In the genomic region with DNA sequence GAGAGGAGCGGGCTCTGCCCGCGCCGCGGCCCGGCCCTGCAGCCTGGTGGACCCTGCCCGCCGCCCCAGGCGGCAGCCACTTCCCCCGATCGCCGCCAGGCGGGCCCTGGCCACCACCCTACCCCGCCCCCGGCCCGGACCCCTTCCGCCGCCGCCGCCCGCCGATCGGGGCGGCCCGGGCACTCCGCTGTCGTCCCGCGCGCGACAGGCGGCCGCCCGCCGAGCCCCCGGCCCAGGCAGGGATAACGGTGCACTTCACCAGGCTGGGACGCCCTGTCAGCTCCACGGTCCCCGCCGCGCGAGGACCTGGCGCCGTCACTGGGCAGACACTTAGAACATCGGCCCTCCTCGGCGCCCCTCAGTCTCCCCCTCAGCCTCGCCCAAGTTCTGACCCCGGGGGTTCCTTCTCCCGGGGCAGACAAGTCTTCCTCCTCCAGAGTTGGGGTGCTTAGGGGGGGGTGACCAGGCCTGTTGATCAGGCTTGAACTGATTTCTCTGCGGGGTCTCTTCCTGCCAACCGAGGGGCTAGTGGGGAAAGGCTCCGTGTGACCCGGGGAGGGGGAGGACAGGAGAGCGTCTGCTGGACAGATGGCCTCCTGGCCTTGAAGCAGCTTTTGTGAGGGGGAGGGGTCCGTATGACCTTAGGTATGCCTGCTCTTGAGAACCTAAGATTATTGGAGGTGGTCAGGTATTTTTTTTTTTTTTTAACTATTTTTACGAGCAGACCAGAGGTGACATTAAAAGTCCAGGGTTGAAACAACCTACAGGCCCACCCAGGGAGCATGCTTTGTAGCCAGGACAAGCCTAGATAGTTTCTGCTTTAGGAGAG, we compare ENCODE assay signal across 8 mouse cellular contexts. TPM values are rescaled to one million over a fixed set of nuclear protein-coding genes. Genes with fewer than 3 reads are reported as not detected.
DNase-seq lines count a peak whose midpoint lies in the region; ATAC-seq and TF ChIP-seq lines count a peak whose summit lies in the region.

No protein-coding gene starts in this region.

- peaks cover 55% of the 10 kb centered on the region for H3K79me2 ChIP-seq in MEL (ENCODE audit: control insufficient read depth, insufficient read depth, low read length, poor library complexity)

- peak overlapping the region; percentile 98 for H3K9ac ChIP-seq in MEL (ENCODE audit: control insufficient read depth, low read depth, low read length, poor library complexity, severe bottlenecking)
- peak overlapping the region; percentile 96 for H3K9ac ChIP-seq in limb, embryonic 13.5 days
- peak overlapping the region; percentile 98 for H3K9ac ChIP-seq in midbrain, postnatal 0 days (replicated peaks; ENCODE audit: low read length, poor library complexity, severe bottlenecking)

- H3K36me3 ChIP-seq in kidney, adult 2 months (ENCODE audit: control insufficient read depth, insufficient read depth, low read length) = no peaks in the 10 kb centered on the region
- H3K36me3 ChIP-seq in MEL (ENCODE audit: control insufficient read depth in 1 of 2, insufficient read depth in 2 of 2, low read length in 2 of 2) = peaks cover 4 to 47% of the 10 kb centered on the region in 2 experiments
- H3K36me3 ChIP-seq in limb, embryonic 13.5 days = no peaks in the 10 kb centered on the region
- H3K36me3 ChIP-seq in midbrain, postnatal 0 days (ENCODE audit: insufficient read depth, low read length) = no peaks in the 10 kb centered on the region

- no peaks in the 10 kb centered on the region for H3K9me3 ChIP-seq in MEL (replicated peaks; ENCODE audit: insufficient read depth, low read length)
- H3K9me3 ChIP-seq in limb, embryonic 13.5 days = no peaks in the 10 kb centered on the region
- no peaks in the 10 kb centered on the region for H3K9me3 ChIP-seq in midbrain, postnatal 0 days (ENCODE audit: low read length)

- peak overlapping the region; percentile 86 for H3K4me3 ChIP-seq in kidney, adult 2 months (ENCODE audit: insufficient read depth, low read depth, low read length)
- peak overlapping the region; percentile 92 to 96 for H3K4me3 ChIP-seq in MEL (ENCODE audit: control insufficient read depth in 1 of 2, insufficient read depth in 1 of 2, low read depth in 2 of 2, low read length in 2 of 2)
- H3K4me3 ChIP-seq in limb, embryonic 13.5 days = peak overlapping the region; percentile 92
- peak overlapping the region; percentile 81 for H3K4me3 ChIP-seq in midbrain, postnatal 0 days (ENCODE audit: low read depth, low read length)

- TF ChIP-seq RAD21 in MEL (IDR thresholded peaks at IDR 0.05; ENCODE audit: low read depth, low read length) = no peak

- no peak for DNase-seq in kidney, adult 2 months
- no peak for DNase-seq in kidney, adult 9 months
- DNase-seq in MEL (ENCODE audit: low read depth, low spot score) = peak; percentile 50
- DNase-seq in embryo, embryonic 10.5 days (ENCODE audit: low spot score) = peak; percentile 80
- DNase-seq in gastrocnemius, postnatal 4 days (ENCODE audit: low spot score in 2 of 2) = peak; percentile 53 to 72
- peak; percentile 60 for DNase-seq in midbrain, postnatal 0 days (ENCODE audit: low spot score)
- DNase-seq in spleen, postnatal 36 days (ENCODE audit: low spot score in 2 of 2) = no peak

- no peaks in the 10 kb centered on the region for H3K27me3 ChIP-seq in kidney, adult 2 months (replicated peaks; ENCODE audit: control insufficient read depth, insufficient read depth, low read length)
- H3K27me3 ChIP-seq in MEL (ENCODE audit: control insufficient read depth in 1 of 2, insufficient read depth in 2 of 2, low read length in 2 of 2) = no peaks in the 10 kb centered on the region
- no peaks in the 10 kb centered on the region for H3K27me3 ChIP-seq in limb, embryonic 13.5 days
- no peaks in the 10 kb centered on the region for H3K27me3 ChIP-seq in midbrain, postnatal 0 days (ENCODE audit: insufficient read depth, low read length)

- no peak for TF ChIP-seq EP300 in MEL (IDR thresholded peaks at IDR 0.05; ENCODE audit: low read depth in 1 of 2, low read length in 2 of 2)

- TF ChIP-seq CTCF in kidney, adult 2 months (conservative IDR thresholded peaks at IDR 0.05; ENCODE audit: insufficient read depth, insufficient read length, low read depth, low read length) = no peak
- TF ChIP-seq CTCF in MEL (IDR thresholded peaks at IDR 0.05 in 2 of 3, conservative IDR thresholded peaks at IDR 0.05 in 1 of 3; ENCODE audit: control insufficient read depth in 1 of 3, insufficient read depth in 1 of 3, low read depth in 2 of 3, low read length in 3 of 3, poor library complexity in 1 of 3, severe bottlenecking in 1 of 3) = 0 out of 6 replicates have a peak, but pooled peaks of 1 of the 3 experiments have one; percentile 22
- TF ChIP-seq CTCF in midbrain, postnatal 0 days (IDR thresholded peaks at IDR 0.05) = peak; percentile 22; the same call in 1 of the 2 replicates

- peaks cover 28% of the 10 kb centered on the region for H3K4me1 ChIP-seq in kidney, adult 2 months (ENCODE audit: control insufficient read depth, insufficient read depth, low read length)
- H3K4me1 ChIP-seq in MEL (ENCODE audit: control insufficient read depth in 1 of 2, insufficient read depth in 2 of 2, low read length in 2 of 2) = peaks cover 28 to 29% of the 10 kb centered on the region in 2 experiments
- peaks cover 41% of the 10 kb centered on the region for H3K4me1 ChIP-seq in limb, embryonic 13.5 days
- H3K4me1 ChIP-seq in midbrain, postnatal 0 days (ENCODE audit: insufficient read depth, low read length) = 0 out of 2 replicates have a peak, but pooled peaks cover 15% of the 10 kb centered on the region

- H3K4me2 ChIP-seq in limb, embryonic 13.5 days (replicated peaks) = peak overlapping the region; percentile 92
- H3K4me2 ChIP-seq in midbrain, postnatal 0 days (ENCODE audit: low read depth, low read length, poor library complexity, severe bottlenecking) = peak overlapping the region; percentile 90

- H3K27ac ChIP-seq in kidney, adult 2 months (ENCODE audit: insufficient read depth, low read depth, low read length) = peak overlapping the region; percentile 85
- H3K27ac ChIP-seq in MEL (ENCODE audit: control insufficient read depth, low read depth, low read length) = peak overlapping the region; percentile 88
- H3K27ac ChIP-seq in limb, embryonic 13.5 days = peak overlapping the region; percentile 97
- H3K27ac ChIP-seq in midbrain, postnatal 0 days (ENCODE audit: low read depth, low read length) = peak overlapping the region; percentile 96

- no peak for TF ChIP-seq POLR2A in kidney, adult 2 months (IDR thresholded peaks at IDR 0.05; ENCODE audit: low read depth, low read length)
- TF ChIP-seq POLR2A in MEL (IDR thresholded peaks at IDR 0.05; ENCODE audit: control insufficient read depth in 1 of 2, insufficient read depth in 1 of 2, low read depth in 1 of 2, low read length in 2 of 2, poor library complexity in 1 of 2) = no peak

- peak; percentile 84 for ATAC-seq in limb, embryonic 13.5 days (ENCODE audit: low FRiP score, low read depth)
- peak; percentile 85 for ATAC-seq in midbrain, postnatal 0 days (ENCODE audit: low FRiP score)

- WGBS in kidney, adult 2 months = 1% methylated on average over 58 of the region's 58 CpGs
- under 1% methylated on average over 32 of the region's 58 CpGs for WGBS in limb, embryonic 13.5 days
- 2% methylated on average over 33 of the region's 58 CpGs for WGBS in midbrain, postnatal 0 days

TF ChIP-seq in MEL, 35 proteins besides CTCF, POLR2A, EP300 and RAD21:
- TF ChIP-seq MAX (IDR thresholded peaks at IDR 0.05; ENCODE audit: low read length) = no peak
- TF ChIP-seq MXI1 (IDR thresholded peaks at IDR 0.05; ENCODE audit: low read depth, low read length) = peak; percentile 42; the same call in 1 of the 2 replicates

RNA-seq across cellular contexts. Expression of gene Zfp592, which starts 0.6 kb away (rescaled TPM):
- polyA plus RNA-seq in kidney, adult 2 months (2012; rRNA removed) = 16.9 and 17.4 TPM in 2 replicates
- total RNA-seq in MEL (2012; rRNA removed) = 12.9 and 14.7 TPM in 2 replicates
- polyA plus RNA-seq in MEL (2012; ENCODE audit: insufficient read depth in 1 of 2, insufficient read length in 2 of 2, low read depth in 1 of 2, low replicate concordance in 2 of 2, missing spikeins in 1 of 2) = 10 to 100 TPM in 1 of 2 experiments, not detected in 1; 33.0 TPM
- 10 to 100 TPM; 18.4 to 20.2 TPM for total RNA-seq in gastrocnemius, postnatal 4 days (2021)
- 10.4 and 12.9 TPM in 2 replicates for polyA plus RNA-seq in limb, embryonic 13.5 days (2015; fragmentation: Nextera tagmentation; extraction: Ambion mirVana)
- total RNA-seq in midbrain, postnatal 0 days (2014; rRNA removed) = 22.4 and 25.6 TPM in 2 replicates
- 4.4 TPM in 2 replicates for polyA plus RNA-seq in midbrain, postnatal 0 days (2015; fragmentation: Nextera tagmentation; extraction: Ambion mirVana)

RNA-seq across cellular contexts. Expression of gene Sec11a, which starts 46.5 kb away (rescaled TPM):
- 64.0 and 93.1 TPM in 2 replicates for polyA plus RNA-seq in kidney, adult 2 months (2012; rRNA removed)
- total RNA-seq in MEL (2012; rRNA removed) = 132 and 144 TPM in 2 replicates
- polyA plus RNA-seq in MEL (2012; ENCODE audit: insufficient read depth in 1 of 2, insufficient read length in 2 of 2, low read depth in 1 of 2, low replicate concordance in 2 of 2, missing spikeins in 1 of 2) = 100 to 1,000 TPM in 1 of 2 experiments, not detected in 1; 114 TPM
- 10 to 100 TPM; 71.6 to 77.3 TPM for total RNA-seq in gastrocnemius, postnatal 4 days (2021)
- polyA plus RNA-seq in limb, embryonic 13.5 days (2015; fragmentation: Nextera tagmentation; extraction: Ambion mirVana) = 251 and 256 TPM in 2 replicates
- total RNA-seq in midbrain, postnatal 0 days (2014; rRNA removed) = 54.5 and 76.9 TPM in 2 replicates
- polyA plus RNA-seq in midbrain, postnatal 0 days (2015; fragmentation: Nextera tagmentation; extraction: Ambion mirVana) = 128 TPM in 2 replicates

Comparison
In these comparisons a context has a peak if more than half of its experiments do, and no peak if none do; other contexts are left out.
1. DNase-seq: peak in MEL (single experiment), embryo, embryonic 10.5 days (single experiment), gastrocnemius, postnatal 4 days (2 of 2) and midbrain, postnatal 0 days (single experiment); none in kidney, adult 2 months (single experiment), kidney, adult 9 months (single experiment) and spleen, postnatal 36 days (0 of 2).
2. Peak in every context shown above with its lines, with median percentiles within 50 percentile points of each other: H3K27ac ChIP-seq, H3K4me3 ChIP-seq and H3K9ac ChIP-seq.